Mouse (Mus musculus) lung, embryonic 14.5 days (tissue): ENCODE data around the gene Tipin. TPM values are rescaled to one million over a fixed set of nuclear protein-coding genes. Genes with fewer than 3 reads are reported as not detected.
A peak's percentile ranks its signal among the peaks of the same experiment; 100 is the strongest.
"Not testable (repeated sequence)": the region's sequence is repeated elsewhere in the genome, so short reads cannot be mapped to it uniquely, and the experiment has no call there.

Source experiments
- ATAC-seq: fragments of 200-750 bp; cut with Nextera tagmentation; 2 replicates; pipeline ENCODE4 v1.8.0; 2017; ENCODE audit warnings: mild to moderate bottlenecking, moderate TSS enrichment, moderate library complexity; ENCODE audit not compliant: insufficient read depth
- DNase-seq: peaks from one replicate; pipeline ENCODE4 v3.0.0-alpha.2; 2015
- H3K27ac ChIP-seq: fragments of 300-500 bp; sonication (generic); 2 replicates; pipeline ENCODE4 v1.5.1; 2014; ENCODE audit warnings: low read depth, mild to moderate bottlenecking, moderate library complexity
- H3K27me3 ChIP-seq: fragments of 300-500 bp; sonication (generic); 2 replicates; pipeline ENCODE4 v1.6.1; 2014; ENCODE audit warnings: low read length, control low read depth; ENCODE audit not compliant: insufficient read depth
- H3K36me3 ChIP-seq: fragments of 300-500 bp; sonication (generic); 2 replicates; pipeline ENCODE4 v1.6.1; 2014; ENCODE audit warnings: control low read depth; ENCODE audit not compliant: insufficient read depth
- H3K4me1 ChIP-seq: fragments of 300-500 bp; sonication (generic); 2 replicates; pipeline ENCODE4 v1.6.1; 2014; ENCODE audit warnings: antibody characterized with exemption, control low read depth; ENCODE audit not compliant: insufficient read depth
- H3K4me2 ChIP-seq: fragments of 300-500 bp; sonication (generic); 2 replicates; pipeline ENCODE4 v1.6.1; 2014; ENCODE audit warnings: mild to moderate bottlenecking
- H3K4me3 ChIP-seq: fragments of 300-500 bp; sonication (generic); 2 replicates; pipeline ENCODE4 v1.5.1; 2014; ENCODE audit warnings: low read depth, low read length
- H3K9ac ChIP-seq: fragments of 300-500 bp; sonication (generic); 2 replicates; pipeline ENCODE4 v1.6.1; 2014
- H3K9me3 ChIP-seq: fragments of 300-500 bp; sonication (generic); 2 replicates; pipeline ENCODE4 v1.6.1; 2016; ENCODE audit warnings: low read depth, low read length, control low read depth
- CTCF ChIP-seq: IDR thresholded peaks from 2 replicates; pipeline ENCODE4 v1.5.1; 2016; ENCODE audit warnings: antibody characterized with exemption, low read depth
- WGBS: fragments of 180-500 bp; shearing (Covaris S2); extraction: QIAGEN DNeasy Blood & Tissue Kit; methylation state at CpG from one replicate; pipeline ENCODE4 v1.1.7; 2014; 5-methylcytosine and 5-hydroxymethylcytosine counted together
- polyA plus RNA-seq: library from polyadenylated mRNA; unstranded; fragments of >200 nt; fragmentation: Nextera tagmentation; extraction: Ambion mirVana; gene quantifications from 2 replicates; pipeline ENCODE4 v1.2.1, GENCODE M21; 2014

The Tipin gene
- polyA plus RNA-seq, 1 experiment from 2014 or later: 288 TPM

DNA sequence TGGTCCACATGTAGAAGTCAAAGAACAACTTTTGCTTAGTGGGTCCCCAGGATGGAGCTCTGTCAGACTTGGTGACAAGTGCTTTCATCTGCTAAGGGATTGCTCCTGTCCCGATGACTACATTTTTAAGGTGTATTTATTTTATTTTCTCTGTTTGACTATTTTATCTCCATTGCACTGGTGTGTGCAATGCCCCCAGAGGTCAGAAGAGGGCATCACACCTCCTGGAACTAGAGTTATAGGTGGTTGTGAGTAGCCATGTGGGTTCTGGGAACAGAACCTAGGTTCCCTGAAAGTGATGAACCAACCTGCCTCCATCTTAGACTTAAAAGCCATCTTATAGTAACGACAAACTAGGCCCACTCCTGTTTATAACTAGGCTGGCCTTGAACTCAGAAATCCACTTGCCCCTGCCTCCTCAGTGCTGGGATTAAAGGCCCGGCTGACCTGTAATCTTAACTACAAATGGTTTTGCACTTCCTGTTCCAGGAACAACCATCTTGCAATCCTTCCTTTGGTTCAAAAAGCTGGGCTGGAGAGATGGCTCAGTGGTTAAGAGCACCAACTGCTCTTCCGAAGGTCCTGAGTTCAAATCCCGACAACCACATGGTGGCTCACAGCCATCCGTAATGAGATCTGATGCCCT is 2.6 kb upstream of the Tipin start:
- TF ChIP-seq CTCF: no peak
- H3K27me3 ChIP-seq: no peaks in the 10 kb centered on the region
- H3K9ac ChIP-seq: no peak overlapping the region
- WGBS: 92% methylated on average over 6 of the region's 6 CpGs
- ATAC-seq (no peak), DNase-seq (no peak)
- H3K27ac ChIP-seq: no peak overlapping the region
- H3K36me3 ChIP-seq: no peaks in the 10 kb centered on the region
- no peak overlapping the region for H3K4me2 ChIP-seq
- H3K9me3 ChIP-seq: no peaks in the 10 kb centered on the region
- H3K4me3 ChIP-seq: no peak overlapping the region
- peaks cover 6% of the 10 kb centered on the region for H3K4me1 ChIP-seq

DNA sequence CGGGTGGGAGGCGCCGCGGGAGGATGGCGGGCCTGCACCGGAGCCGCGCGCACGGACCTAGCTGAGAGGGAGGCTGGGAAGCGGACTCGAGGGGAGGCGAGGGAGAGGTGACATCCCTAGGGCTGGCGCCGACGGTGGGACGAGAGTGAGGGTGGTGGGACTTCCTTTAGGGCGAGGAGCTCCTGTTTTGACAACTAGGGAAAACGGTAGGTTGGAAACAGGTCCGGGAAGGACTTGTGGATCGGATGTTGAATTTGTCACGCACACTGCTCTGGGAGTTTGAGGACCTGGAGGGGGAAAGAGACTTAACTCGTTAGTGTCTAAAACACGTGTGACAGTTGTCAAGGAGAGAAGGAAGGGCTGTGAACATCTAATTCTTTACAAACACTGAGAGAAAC is 399 bp downstream of the Tipin start:
- Histone ChIP-seq H3K9me3 (no peaks in the 10 kb centered on the region), H3K4me1 (peaks cover 6% of the 10 kb centered on the region), H3K4me2 (peak overlapping the region; percentile 82), H3K36me3 (no peaks in the 10 kb centered on the region), H3K27ac (peak overlapping the region; percentile 97), H3K9ac (peak overlapping the region; percentile 96), H3K4me3 (peak overlapping the region; percentile 84), H3K27me3 (no peaks in the 10 kb centered on the region)
- TF ChIP-seq CTCF: no peak
- ATAC-seq (peak; percentile 86), DNase-seq (no peak)
- under 1% methylated on average over 24 of the region's 24 CpGs for WGBS

DNA sequence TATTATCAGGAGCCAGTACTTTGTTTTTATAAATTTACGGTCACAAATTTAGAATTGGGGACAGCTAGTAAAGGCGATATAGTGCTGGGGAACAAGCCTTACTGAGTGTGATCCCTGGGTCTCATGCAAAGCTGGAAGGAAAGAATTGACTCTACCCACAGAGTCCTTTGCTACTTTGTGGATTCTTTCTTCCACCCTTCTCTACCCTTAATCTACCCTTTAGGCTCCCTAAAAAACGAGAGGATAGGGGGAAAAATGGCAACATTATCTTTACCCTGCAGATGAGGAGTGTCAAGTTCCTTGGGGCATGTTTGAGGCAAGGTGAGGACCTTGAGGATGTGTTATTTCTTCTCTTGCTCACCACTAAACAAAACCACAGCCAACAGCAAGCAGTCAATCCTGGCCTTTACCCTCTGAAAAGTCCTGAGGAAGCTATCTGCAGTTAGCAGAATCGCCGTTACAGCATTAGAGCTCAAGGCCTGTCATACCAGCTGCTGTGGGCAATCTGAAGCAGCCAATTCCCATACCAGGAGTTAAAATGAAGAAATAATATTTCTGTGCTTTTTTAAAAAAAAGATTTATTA is 1.1 kb downstream of the Tipin start:
- Histone ChIP-seq H3K4me1 (peaks cover 6% of the 10 kb centered on the region), H3K4me3 (peak overlapping the region; percentile 84), H3K36me3 (no peaks in the 10 kb centered on the region), H3K27me3 (no peaks in the 10 kb centered on the region), H3K4me2 (peak overlapping the region; percentile 82), H3K9me3 (no peaks in the 10 kb centered on the region), H3K9ac (peak overlapping the region; percentile 96), H3K27ac (no peak overlapping the region)
- TF ChIP-seq CTCF: no peak
- peak; percentile 9 for DNase-seq
- ATAC-seq: no peak
- WGBS: 41% methylated on average over 5 of the region's 5 CpGs

DNA sequence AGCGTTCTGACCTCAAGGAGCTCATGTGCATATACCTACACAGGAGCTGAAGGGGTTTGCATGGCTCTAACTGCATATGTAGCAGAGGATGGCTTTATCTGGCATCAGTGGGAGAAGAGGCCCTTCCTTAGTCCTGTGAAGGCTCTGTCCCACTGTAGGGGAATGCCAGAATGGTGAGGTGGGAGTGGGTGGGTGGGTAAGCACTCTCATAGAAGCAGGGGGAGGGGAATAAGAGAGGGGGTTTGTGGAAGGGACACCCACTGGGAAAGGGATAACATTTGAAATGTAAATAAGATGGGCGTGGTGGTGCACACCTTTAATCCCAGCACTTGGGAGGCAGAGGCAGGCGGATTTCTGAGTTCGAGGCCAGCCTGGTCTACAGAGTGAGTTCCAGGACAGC is 21.7 kb downstream of the Tipin start:
- WGBS: 82% methylated on average over 3 of the region's 4 CpGs
- H3K27me3 ChIP-seq, H3K9me3 ChIP-seq, DNase-seq, H3K27ac ChIP-seq, H3K4me2 ChIP-seq, H3K4me3 ChIP-seq, H3K4me1 ChIP-seq, H3K9ac ChIP-seq, ATAC-seq: not testable (repeated sequence)
- peaks cover 83% of the 10 kb centered on the region for H3K36me3 ChIP-seq

DNA sequence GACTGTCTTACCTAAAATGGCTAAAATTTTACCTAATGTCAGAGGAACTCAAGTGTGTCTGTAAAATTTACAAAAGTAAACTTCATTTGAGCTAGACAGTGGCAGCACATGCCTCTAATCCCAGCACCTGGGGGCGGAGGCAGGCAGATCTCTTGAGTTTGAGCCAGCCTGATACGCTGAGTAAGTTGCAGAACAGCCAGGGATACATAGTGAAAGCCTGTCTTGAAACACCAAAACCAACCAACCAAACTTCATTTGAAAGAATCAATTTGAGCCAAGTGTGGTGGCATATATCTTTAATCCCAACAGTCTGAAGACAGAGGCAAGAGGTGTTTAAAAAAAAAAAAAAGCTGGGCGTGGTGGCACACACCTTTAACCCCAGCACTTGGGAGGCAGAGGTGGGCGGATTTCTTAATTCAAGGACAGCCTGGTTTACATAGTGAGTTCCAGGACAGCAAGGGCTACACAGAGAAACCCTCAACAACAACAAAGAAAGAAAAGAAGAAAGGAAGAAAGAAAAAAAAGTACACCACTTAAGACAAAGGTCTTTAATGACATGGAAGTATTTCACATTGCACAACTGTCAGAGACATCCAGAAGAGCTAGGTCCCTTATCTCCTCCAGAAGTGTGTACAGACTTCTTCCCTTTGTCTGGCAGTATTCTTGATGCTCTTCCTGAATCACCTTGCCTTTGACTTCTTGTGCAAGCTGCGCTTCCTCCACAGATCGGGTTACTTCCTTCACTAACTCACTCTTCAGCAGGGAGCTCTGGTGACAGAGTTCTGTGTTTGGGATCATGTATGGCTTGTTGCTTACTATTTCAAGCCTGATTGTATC is 25.3 kb downstream of the Tipin start:
- ATAC-seq: no peak
- H3K27ac ChIP-seq: no peak overlapping the region
- H3K9ac ChIP-seq: no peak overlapping the region

DNA sequence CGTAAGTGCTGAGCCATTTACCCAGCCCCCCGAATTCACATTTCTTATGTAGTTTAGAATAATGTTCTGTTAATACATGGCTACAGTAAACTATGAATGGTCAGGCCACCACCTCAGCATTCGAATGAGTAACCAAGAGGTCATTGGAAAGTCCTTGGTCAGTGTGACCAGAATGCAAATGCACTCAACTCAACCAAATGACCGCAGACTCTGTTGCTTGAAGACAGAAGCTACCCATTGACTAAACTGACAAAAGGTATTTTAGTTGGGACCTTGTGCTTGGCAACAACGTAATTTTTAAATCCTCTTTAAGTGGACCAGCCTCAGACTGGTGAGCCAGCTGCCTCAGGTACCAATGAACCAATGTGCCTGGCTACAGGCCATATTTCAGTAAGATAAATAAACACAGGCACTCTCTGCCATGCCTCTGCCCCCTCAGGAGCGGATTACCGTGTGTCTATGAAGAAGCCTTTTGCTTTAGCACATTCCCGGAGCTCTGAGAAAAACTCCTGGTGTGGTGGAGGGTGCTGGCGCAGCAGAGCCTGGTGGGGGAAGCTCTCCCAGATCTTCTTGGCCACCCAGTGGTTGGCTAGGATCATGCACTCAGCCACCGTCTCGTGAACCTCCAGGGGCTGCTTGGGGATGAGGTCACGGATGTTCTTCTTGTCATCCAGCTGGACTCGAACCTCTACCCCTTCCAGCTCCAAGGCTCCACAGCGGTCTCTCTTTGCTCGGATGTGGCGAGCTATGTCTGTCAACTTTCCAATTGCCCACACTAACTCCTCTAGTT is 29.8 kb downstream of the Tipin start:
- Histone ChIP-seq H3K36me3 (peaks cover 57% of the 10 kb centered on the region), H3K4me3 (no peak overlapping the region), H3K27me3 (no peaks in the 10 kb centered on the region), H3K27ac (no peak overlapping the region), H3K9ac (no peak overlapping the region), H3K9me3 (no peaks in the 10 kb centered on the region), H3K4me1 (no peaks in the 10 kb centered on the region), H3K4me2 (no peak overlapping the region)
- DNase-seq (peak; percentile 33), ATAC-seq (no peak)
- 68% methylated on average over 16 of the region's 16 CpGs for WGBS
- TF ChIP-seq CTCF: peak; percentile 38

More for the DNA sequence above, 25.3 kb downstream of the Tipin start:
- Histone ChIP-seq H3K27me3 (no peaks in the 10 kb centered on the region), H3K9me3 (no peaks in the 10 kb centered on the region), H3K4me3 (no peak overlapping the region), H3K4me2 (no peak overlapping the region), H3K36me3 (peaks cover 76% of the 10 kb centered on the region), H3K4me1 (no peaks in the 10 kb centered on the region)
- DNase-seq: no peak
- no peak for TF ChIP-seq CTCF
- WGBS: 70% methylated on average over 6 of the region's 6 CpGs

DNA sequence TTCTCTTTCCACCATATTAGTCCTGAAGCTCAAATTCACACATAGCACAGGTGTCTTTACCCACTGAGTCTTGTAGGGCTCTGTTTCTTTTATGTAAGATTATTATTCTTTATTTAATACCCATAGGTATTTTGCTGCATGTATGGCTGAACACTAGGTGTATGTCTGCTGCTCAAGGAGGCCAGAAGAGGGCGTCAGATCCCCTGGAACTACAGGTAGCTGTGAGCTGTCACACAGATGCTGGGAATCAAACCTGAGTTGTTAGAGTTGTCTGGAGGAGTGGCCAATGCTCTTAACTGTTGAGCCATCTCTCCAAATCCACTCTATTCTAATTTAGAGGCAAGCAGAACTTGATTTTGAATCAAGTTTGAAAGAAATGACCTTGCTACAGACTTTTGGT is 30.7 kb downstream of the Tipin start:
- Histone ChIP-seq H3K27ac (no peak overlapping the region), H3K36me3 (peaks cover 54% of the 10 kb centered on the region; the same call in 1 of the 2 replicates), H3K27me3 (no peaks in the 10 kb centered on the region), H3K4me2 (no peak overlapping the region), H3K4me3 (no peak overlapping the region), H3K9me3 (no peaks in the 10 kb centered on the region), H3K9ac (no peak overlapping the region), H3K4me1 (no peaks in the 10 kb centered on the region)
- DNase-seq (no peak), ATAC-seq (no peak)
- WGBS: 17% methylated on average over 1 of the region's 1 CpGs
- 0 out of 2 replicates have a peak, but pooled peaks have one; percentile 10 for TF ChIP-seq CTCF
